Mouse (Mus musculus): ENCODE data around the gene Col4a4.

The Col4a4 gene

GRCm38 (mm10) chr1:82586713-82587399 is at the start of gene Col4a4, which contains the start of gene Col4a3:
Gene Col4a4 (minus strand): TSS chr1:82586849.
Gene Col4a3 (plus strand): TSS chr1:82586921.
- peak; percentile 46 for DNase-seq

DNA sequence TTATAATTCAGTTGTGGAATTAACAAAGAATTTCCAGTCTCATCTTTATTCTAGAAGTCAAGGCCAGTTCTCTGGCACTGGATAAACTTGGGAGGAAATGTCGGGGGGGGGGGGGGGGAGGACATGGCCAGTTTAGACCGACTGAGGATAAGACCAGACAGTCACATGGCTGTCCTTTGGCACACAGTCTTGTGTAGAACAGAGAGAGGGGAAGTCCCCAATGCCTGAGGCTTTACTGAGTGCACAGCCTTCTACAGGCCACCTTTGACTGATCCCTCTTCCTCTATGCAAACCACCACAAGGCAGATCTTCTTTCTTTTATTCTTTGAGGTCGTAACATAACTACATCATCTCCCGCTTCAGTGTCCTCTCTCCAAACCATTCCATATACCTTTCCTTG is 49.7 kb upstream of the Col4a4 start:
- no peak for DNase-seq

GRCm38 (mm10) chr1:82635254-82635620 is 48.6 kb upstream of the Col4a4 start:
- no peak for DNase-seq

DNA sequence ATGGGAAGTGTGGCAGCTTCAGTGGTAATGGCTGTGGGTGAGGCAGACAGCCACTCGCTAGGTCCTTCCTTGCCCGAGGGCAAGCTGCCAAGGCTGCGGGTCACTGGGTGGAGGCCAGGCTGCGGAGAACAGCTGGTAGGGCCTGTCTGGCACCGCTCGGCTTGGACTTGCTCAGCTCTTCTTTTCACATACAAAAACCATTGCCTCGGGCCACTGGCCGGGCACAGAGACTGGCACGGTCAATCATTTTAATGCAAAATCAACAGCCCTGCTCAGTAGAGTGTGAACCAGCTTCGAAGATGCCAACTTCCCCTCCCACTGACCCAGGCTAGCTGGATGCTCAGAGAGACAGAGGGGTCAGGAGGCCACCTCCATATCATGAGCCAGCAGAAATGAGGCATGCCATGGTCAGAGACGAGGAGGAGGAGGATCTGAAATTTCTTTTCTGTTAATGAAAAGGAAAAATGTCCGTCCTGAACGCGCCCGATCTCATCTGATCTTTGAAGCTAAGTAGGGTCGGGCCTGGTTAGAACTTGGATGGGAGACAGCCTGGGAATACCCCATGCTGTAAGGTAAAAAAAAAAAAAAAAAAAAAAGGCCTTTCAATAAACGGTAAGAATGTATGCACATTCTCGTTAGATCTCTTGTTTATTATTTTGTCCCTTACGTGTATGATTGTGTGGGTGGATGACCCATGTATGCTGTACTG is 48.0 kb upstream of the Col4a4 start:
- peak; percentile 50 for DNase-seq

DNA sequence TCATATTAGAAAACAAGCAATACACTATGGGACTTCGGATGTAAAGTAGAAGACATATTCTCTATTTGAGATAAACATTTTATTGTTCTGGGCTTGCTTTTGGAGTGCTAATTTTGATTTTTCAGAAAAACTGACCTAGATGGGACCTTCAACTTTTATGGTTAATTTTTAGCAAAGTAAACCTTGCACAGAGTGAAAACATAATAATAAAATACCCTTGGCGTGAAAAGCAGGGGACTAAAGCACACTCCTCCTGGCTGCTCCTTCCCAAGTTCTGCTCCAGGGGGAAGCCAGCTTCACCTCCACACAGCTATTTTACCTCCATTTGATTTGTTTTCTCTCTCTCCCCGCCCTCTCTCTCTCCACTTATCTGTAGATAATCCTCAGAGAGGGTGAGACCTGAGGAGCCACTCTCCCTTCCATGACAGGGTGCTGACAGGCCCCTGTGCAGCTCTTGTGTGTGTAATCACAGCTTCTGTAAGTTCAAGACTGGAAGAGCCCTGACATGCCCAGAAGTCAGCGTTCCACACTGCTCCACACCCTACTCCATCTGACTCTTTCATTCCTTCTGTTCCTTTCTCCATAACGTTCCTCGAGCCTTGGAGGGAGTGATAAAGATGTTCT is 44.6 kb upstream of the Col4a4 start:
- no peak for DNase-seq

DNA sequence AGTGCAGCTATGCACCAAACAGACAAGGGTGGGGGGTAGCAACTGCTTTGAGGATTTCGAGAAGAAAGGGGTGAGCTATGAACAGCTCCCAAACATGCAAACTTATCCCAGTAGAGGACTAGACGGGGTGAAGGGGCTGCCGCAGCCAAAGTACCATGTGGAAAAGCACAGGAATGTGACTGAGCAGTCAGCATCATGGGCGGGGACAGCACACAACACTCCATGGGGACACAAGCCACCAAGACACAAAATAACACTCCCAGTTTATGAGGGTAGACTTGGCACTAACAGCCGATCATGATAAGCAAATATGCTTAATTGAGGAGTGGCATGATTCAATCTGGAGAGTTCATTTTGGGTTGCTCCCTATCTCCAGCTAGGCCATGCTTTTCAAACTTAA is 42.8 kb upstream of the Col4a4 start:
- DNase-seq: no peak

- DNase-seq: no peak
Observed at GRCm38 (mm10) chr1:82627652-82628051, 41.0 kb upstream of the Col4a4 start.

DNA sequence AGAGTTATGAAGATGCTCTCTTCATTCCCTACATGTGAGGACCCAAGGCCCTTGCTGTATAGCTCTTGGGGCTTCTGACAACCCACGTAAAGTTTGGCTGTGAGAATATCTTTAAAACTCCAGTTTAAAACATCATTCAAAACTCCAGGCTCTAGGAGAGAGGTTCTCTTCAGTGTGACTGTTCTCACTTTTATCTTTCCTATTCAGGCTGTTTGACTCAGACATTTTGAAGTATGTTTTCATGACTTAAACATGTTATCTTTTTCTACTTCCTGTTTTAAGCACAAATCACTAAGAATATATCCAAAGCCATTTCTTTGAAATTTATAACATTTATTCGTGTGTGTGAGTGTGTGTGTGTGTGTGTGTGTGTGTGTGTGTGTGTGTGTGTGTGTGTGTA is 38.8 kb upstream of the Col4a4 start:
- DNase-seq: no peak

DNA sequence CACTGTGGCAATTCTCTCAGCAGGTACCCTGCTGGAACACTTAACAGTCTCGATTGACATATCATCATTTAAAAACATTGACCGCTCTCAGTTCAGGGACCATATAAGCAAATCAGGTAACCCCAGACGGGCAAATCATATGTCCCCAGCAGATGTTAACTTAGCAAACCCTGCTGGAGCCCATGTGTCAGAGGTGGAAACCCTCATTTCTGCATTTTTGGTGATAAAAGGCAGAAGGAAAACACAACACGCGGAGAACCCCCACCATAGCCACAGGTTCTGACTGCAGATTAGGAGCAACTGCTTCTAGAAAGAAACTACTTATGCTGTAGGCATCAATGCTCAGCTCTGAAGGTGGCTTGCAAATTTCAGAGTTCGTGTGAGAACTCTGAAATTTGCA is 38.3 kb upstream of the Col4a4 start:
- no peak for DNase-seq

DNA sequence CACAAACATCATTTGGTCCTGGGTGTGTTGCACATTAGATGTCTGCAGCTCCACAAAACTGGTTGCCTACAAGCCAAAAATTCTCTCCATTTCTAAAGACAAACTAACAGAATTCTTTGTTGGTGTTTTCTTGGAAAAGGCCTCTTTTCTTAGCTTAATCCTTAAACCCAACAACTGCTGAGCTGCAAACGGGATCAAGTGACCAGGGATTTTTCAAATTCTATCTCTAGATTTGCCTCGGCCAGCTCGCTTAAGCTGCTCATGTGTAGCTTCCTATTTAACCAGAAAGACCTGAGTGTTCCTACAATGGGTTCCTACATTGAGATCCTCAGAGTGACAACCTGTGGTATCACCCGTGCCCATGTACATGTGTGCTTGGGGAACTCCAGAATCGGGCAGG is 33.3 kb upstream of the Col4a4 start:
- DNase-seq: no peak

GRCm38 (mm10) chr1:82618592-82618991 is 31.9 kb upstream of the Col4a4 start:
- DNase-seq: no peak

- DNase-seq: no peak
Observed at GRCm38 (mm10) chr1:82618001-82618400, 31.4 kb upstream of the Col4a4 start.

GRCm38 (mm10) chr1:82612061-82612660 is 25.5 kb upstream of the Col4a4 start:
- no peak for DNase-seq

DNA sequence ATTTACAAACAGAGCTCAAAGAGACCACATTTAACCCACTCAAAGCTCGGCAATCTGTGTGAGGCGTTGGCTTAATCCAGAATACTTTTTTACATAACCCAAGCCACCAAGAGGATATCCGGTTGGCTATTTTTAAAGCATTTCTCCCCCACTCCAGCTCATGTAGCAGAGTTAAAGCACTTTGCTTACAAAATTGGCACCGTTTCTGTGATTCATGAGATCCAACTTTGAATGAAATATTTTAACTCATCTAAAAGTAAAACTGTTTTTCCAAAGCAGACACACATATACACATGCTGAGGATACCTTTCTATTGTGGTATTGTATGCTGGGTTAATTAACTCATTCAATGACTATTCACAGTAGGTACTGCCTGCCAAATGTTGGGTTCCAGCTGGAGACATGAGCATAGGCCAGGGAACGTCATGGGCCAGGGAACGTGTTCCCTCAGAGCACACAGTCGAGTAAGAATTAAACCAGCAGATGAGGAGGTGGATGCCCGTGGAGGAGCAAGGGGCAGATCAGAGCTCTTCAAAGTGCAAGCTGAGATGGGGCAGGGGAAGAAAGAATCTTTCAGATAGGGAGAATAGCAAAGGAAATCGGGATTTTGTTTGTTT is 22.1 kb upstream of the Col4a4 start:
- DNase-seq: no peak

GRCm38 (mm10) chr1:82605856-82606255 is 19.2 kb upstream of the Col4a4 start:
- DNase-seq: no peak

DNA sequence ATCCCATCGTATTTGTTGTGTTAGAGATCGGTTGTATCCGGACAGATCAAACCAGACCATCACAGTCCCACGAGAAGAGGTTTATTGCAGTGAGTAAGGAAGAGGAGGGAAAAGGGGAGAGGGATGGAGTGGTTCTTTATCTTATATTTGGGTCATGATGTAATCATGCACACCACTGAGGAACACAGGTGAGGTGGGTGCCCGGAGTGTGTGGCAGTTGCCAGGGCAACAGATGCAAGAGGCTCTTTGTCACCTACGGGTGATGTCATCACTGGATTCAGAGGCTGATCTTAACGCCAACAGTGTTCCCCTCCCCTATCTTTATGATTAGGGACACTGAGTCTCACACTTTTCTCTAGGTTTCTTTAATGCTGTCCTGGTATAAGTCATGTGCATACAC is 18.7 kb upstream of the Col4a4 start:
- DNase-seq: no peak

DNA sequence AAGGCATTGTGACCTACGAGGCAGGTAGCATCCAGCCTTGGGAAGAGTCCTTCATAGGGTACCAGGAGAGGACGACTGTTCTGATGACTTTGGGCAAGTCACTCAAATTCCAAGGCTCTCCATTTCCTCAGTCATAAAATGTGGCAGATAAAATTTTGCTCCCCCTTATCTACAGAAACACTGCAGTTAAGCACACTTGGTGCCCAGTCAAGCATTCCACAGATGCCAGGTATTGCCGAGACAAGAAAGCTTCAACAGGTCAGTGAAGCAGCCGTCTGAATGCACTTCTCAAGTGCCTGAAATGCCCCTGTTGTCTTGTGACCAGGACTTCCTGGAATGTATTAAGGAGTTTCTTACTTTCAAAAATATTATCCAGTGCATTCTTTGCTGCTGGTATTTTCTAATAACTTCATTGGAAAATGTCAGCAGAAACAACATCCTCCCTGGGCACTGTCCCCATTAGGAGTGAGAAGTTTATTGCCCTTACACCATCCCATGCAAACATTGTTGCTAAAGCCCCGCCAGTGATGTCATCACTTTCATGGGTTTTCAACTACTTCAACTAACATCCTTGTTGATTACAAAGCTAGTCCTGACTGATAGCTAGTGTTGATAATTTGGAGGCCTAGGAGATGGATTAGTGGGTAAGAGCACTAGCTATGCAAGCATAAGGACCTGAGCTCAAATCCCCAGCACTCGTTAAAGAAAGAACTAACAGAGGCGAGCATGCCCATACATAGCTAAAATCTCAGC is 16.7 kb upstream of the Col4a4 start:
- DNase-seq: no peak

DNA sequence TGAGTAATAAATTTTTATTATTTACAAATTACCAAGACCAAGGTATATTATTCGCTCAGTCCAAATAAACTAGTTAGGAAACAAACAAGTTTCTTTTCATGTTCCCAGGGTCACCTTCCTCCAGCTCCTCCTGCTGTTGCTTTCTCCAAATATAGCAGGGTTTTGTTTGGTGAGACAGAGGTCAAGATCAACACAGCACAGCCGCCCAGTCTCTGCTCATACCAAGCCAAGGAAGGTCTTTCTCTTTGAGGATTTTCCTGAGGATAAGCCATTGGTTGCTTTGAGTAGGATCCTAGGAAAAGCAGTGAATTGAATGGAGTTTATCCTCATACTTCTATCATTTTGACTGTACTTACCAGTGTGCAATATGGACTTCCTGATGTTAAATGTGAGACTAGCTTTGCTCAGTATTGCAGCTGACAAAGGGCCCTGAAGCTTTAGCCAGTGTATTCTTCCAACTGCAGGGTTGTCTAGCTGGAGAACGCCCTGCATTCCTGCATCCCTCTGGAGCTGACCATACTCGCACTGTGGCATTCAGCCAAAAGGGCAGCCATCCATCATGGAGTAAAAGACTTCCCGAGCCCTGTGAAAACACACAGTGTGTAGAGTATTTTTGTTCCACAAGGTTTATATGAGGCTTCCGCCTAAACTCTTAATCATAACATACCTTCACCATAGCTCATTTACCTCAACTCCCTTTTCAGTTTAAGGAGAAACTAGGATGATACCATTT is 10.4 kb upstream of the Col4a4 start:
- no peak for DNase-seq

DNA sequence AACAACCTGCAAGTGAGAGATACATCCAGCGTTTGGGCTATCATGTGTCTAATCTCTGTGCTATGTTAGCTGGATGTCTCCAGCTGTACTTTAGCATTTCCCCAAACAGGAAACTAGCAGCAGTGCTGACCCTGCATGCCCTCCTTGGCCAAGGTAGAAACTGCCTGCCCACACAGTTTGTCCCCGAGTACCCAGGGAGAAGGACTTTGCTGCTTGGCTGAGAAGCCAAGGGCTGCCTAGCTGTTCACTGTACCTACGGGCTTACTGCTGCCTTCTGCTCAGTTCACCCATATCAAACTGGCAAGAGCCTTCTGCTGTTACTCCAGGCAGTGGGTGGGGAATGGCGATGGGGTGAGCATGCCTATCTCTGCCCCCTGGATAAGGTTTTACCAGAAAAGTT is 3.6 kb upstream of the Col4a4 start:
- no peak for DNase-seq

GRCm38 (mm10) chr1:82585981-82586380 is 668 bp downstream of the Col4a4 start:
- no peak for DNase-seq

GRCm38 (mm10) chr1:82578320-82578719 is 8.3 kb downstream of the Col4a4 start:
- DNase-seq: no peak

DNA sequence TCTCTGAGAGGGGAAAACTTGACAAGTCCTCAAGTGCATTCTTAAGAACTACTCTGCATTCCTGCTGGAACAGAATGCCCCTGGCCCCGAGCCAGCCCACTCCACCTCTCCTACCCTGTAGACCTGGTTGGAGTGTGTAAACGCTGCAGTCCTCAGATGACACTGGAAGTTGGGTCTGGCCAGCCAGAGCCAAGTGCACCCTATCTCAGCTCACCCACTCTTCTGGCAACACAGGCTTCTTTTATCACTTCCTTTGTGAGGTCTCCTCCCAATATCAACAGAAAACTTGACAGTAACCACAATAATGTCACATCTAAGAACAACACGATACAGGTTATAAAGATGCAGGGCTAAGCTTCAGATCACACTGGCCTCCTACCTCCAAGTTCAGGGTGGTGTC is 8.7 kb downstream of the Col4a4 start:
- DNase-seq: no peak
